Mouse (Mus musculus) hindbrain, embryonic 12.5 days (tissue): ENCODE measurements around the gene Gpr183. TPM values are rescaled to one million over a fixed set of nuclear protein-coding genes. Genes with fewer than 3 reads are reported as not detected.

Source experiments
- ATAC-seq: fragments of 200-750 bp; cut with Nextera tagmentation; 2 replicates; pipeline ENCODE4 v1.8.0; 2017; ENCODE audit warnings: moderate TSS enrichment; ENCODE audit not compliant: low FRiP score
- H3K27ac ChIP-seq: fragments of 300-500 bp; sonication (generic); 2 replicates; pipeline ENCODE4 v1.5.1; 2016; ENCODE audit warnings: mild to moderate bottlenecking
- H3K27me3 ChIP-seq: fragments of 300-500 bp; sonication (generic); 2 replicates; pipeline ENCODE4 v1.6.1; 2016; ENCODE audit warnings: mild to moderate bottlenecking
- H3K36me3 ChIP-seq: fragments of 300-500 bp; sonication (generic); 2 replicates; pipeline ENCODE4 v1.6.1; 2016; ENCODE audit warnings: mild to moderate bottlenecking
- H3K4me1 ChIP-seq: fragments of 300-500 bp; sonication (generic); 2 replicates; pipeline ENCODE4 v1.6.1; 2016
- H3K4me2 ChIP-seq: fragments of 300-500 bp; sonication (generic); replicated peaks from 2 replicates; pipeline ENCODE4 v1.6.1; 2016; ENCODE audit warnings: mild to moderate bottlenecking
- H3K4me3 ChIP-seq: fragments of 300-500 bp; sonication (generic); 2 replicates; pipeline ENCODE4 v1.5.1; 2016; ENCODE audit warnings: mild to moderate bottlenecking
- H3K9ac ChIP-seq: fragments of 300-500 bp; sonication (generic); 2 replicates; pipeline ENCODE4 v1.6.1; 2016; ENCODE audit warnings: mild to moderate bottlenecking, moderate library complexity
- H3K9me3 ChIP-seq: fragments of 300-500 bp; sonication (generic); replicated peaks from 2 replicates; pipeline ENCODE4 v1.6.1; 2016; ENCODE audit warnings: mild to moderate bottlenecking
- WGBS: fragments of 180-500 bp; shearing (Covaris S2); methylation state at CpG from one replicate; pipeline ENCODE4 v1.1.7; 2016; 5-methylcytosine and 5-hydroxymethylcytosine counted together
- polyA plus RNA-seq: library from polyadenylated mRNA; unstranded; fragments of >200 nt; fragmentation: Nextera tagmentation; extraction: Ambion mirVana; gene quantifications from 2 replicates; pipeline ENCODE4 v1.2.1, GENCODE M21; 2016

The Gpr183 gene
- polyA plus RNA-seq, 1 experiment from 2014 or later = 2.1 TPM

- no peak for ATAC-seq
- H3K27me3 ChIP-seq = no peaks in the 10 kb centered on the region
These were observed 4.5 kb downstream of the Gpr183 start for GRCm38 (mm10) chr14:121960531-121960930.

GRCm38 (mm10) chr14:121960031-121960430, 5.0 kb downstream of the Gpr183 start:
- H3K4me1 ChIP-seq = no peaks in the 10 kb centered on the region
- no peaks in the 10 kb centered on the region for H3K27me3 ChIP-seq
- no peak overlapping the region for H3K9ac ChIP-seq
- no peaks in the 10 kb centered on the region for H3K36me3 ChIP-seq
- no peak for ATAC-seq
- H3K4me2 ChIP-seq = no peak overlapping the region
- 94% methylated on average over 4 of the region's 4 CpGs for WGBS
- no peaks in the 10 kb centered on the region for H3K9me3 ChIP-seq
- no peak overlapping the region for H3K27ac ChIP-seq
- H3K4me3 ChIP-seq = no peak overlapping the region

More at GRCm38 (mm10) chr14:121960531-121960930, 4.5 kb downstream of the Gpr183 start:
- 95% methylated on average over 2 of the region's 2 CpGs for WGBS
- Histone ChIP-seq H3K9me3 (no peaks in the 10 kb centered on the region), H3K4me2 (no peak overlapping the region), H3K9ac (no peak overlapping the region), H3K4me1 (no peaks in the 10 kb centered on the region), H3K4me3 (no peak overlapping the region), H3K27ac (no peak overlapping the region), H3K36me3 (no peaks in the 10 kb centered on the region)

GRCm38 (mm10) chr14:121959538-121959980, 5.4 kb downstream of the Gpr183 start:
- no peak for ATAC-seq
- Histone ChIP-seq H3K9ac (no peak overlapping the region), H3K4me1 (no peaks in the 10 kb centered on the region), H3K27ac (no peak overlapping the region), H3K27me3 (no peaks in the 10 kb centered on the region), H3K36me3 (no peaks in the 10 kb centered on the region), H3K9me3 (no peaks in the 10 kb centered on the region), H3K4me3 (no peak overlapping the region), H3K4me2 (no peak overlapping the region)
- WGBS = 90% methylated on average over 3 of the region's 3 CpGs

GRCm38 (mm10) chr14:121958751-121959537, 6.1 kb downstream of the Gpr183 start:
- no peak for ATAC-seq

GRCm38 (mm10) chr14:121958041-121958750, 6.8 kb downstream of the Gpr183 start:
- Histone ChIP-seq H3K4me2 (no peak overlapping the region), H3K4me1 (no peaks in the 10 kb centered on the region), H3K36me3 (no peaks in the 10 kb centered on the region; the same call in 1 of the 2 replicates), H3K9ac (no peak overlapping the region), H3K27ac (no peak overlapping the region), H3K27me3 (no peaks in the 10 kb centered on the region), H3K4me3 (no peak overlapping the region), H3K9me3 (no peaks in the 10 kb centered on the region)
- WGBS = 91% methylated on average over 3 of the region's 3 CpGs
- no peak for ATAC-seq

More at GRCm38 (mm10) chr14:121958751-121959537, 6.1 kb downstream of the Gpr183 start:
- no peak overlapping the region for H3K9ac ChIP-seq
- H3K4me3 ChIP-seq = no peak overlapping the region
- H3K36me3 ChIP-seq = no peaks in the 10 kb centered on the region; the same call in 1 of the 2 replicates
- no peaks in the 10 kb centered on the region for H3K4me1 ChIP-seq
- no peaks in the 10 kb centered on the region for H3K27me3 ChIP-seq
- H3K4me2 ChIP-seq = no peak overlapping the region
- 85% methylated on average over 10 of the region's 10 CpGs for WGBS
- no peak overlapping the region for H3K27ac ChIP-seq
- H3K9me3 ChIP-seq = no peaks in the 10 kb centered on the region

GRCm38 (mm10) chr14:121957176-121957871, 7.7 kb downstream of the Gpr183 start:
- Histone ChIP-seq H3K4me2 (no peak overlapping the region), H3K27ac (no peak overlapping the region), H3K36me3 (no peaks in the 10 kb centered on the region; the same call in 1 of the 2 replicates), H3K9ac (no peak overlapping the region), H3K4me1 (no peaks in the 10 kb centered on the region), H3K4me3 (no peak overlapping the region), H3K9me3 (no peaks in the 10 kb centered on the region), H3K27me3 (no peaks in the 10 kb centered on the region)
- ATAC-seq = no peak
- 91% methylated on average over 10 of the region's 10 CpGs for WGBS

GRCm38 (mm10) chr14:121956291-121956690, 8.7 kb downstream of the Gpr183 start:
- no peak overlapping the region for H3K4me3 ChIP-seq
- ATAC-seq = no peak
- H3K4me1 ChIP-seq = no peaks in the 10 kb centered on the region
- H3K27me3 ChIP-seq = no peaks in the 10 kb centered on the region
- no peak overlapping the region for H3K4me2 ChIP-seq
- H3K9me3 ChIP-seq = no peaks in the 10 kb centered on the region
- no peaks in the 10 kb centered on the region; the same call in 1 of the 2 replicates for H3K36me3 ChIP-seq
- H3K27ac ChIP-seq = no peak overlapping the region
- H3K9ac ChIP-seq = no peak overlapping the region
- WGBS = 90% methylated on average over 5 of the region's 5 CpGs

GRCm38 (mm10) chr14:121955176-121955795, 9.7 kb downstream of the Gpr183 start:
- WGBS = 93% methylated on average over 5 of the region's 5 CpGs
- H3K4me2 ChIP-seq = no peak overlapping the region
- no peak for ATAC-seq
- no peaks in the 10 kb centered on the region for H3K27me3 ChIP-seq
- H3K4me1 ChIP-seq = no peaks in the 10 kb centered on the region
- no peak overlapping the region for H3K4me3 ChIP-seq
- H3K36me3 ChIP-seq = no peaks in the 10 kb centered on the region; the same call in 1 of the 2 replicates
- no peak overlapping the region for H3K9ac ChIP-seq
- no peaks in the 10 kb centered on the region for H3K9me3 ChIP-seq
- H3K27ac ChIP-seq = no peak overlapping the region

GRCm38 (mm10) chr14:121954608-121955007, 10.4 kb downstream of the Gpr183 start:
- no peaks in the 10 kb centered on the region; the same call in 1 of the 2 replicates for H3K36me3 ChIP-seq
- no peak overlapping the region for H3K27ac ChIP-seq
- WGBS = 97% methylated on average over 12 of the region's 12 CpGs
- ATAC-seq = no peak
- H3K4me2 ChIP-seq = no peak overlapping the region
- no peak overlapping the region for H3K4me3 ChIP-seq
- no peaks in the 10 kb centered on the region for H3K4me1 ChIP-seq
- H3K27me3 ChIP-seq = no peaks in the 10 kb centered on the region
- no peak overlapping the region for H3K9ac ChIP-seq
- H3K9me3 ChIP-seq = no peaks in the 10 kb centered on the region

GRCm38 (mm10) chr14:121954129-121954528, 10.9 kb downstream of the Gpr183 start:
- Histone ChIP-seq H3K4me3 (no peak overlapping the region), H3K36me3 (no peaks in the 10 kb centered on the region; the same call in 1 of the 2 replicates), H3K4me1 (no peaks in the 10 kb centered on the region), H3K27ac (no peak overlapping the region), H3K4me2 (no peak overlapping the region), H3K9me3 (no peaks in the 10 kb centered on the region), H3K9ac (no peak overlapping the region), H3K27me3 (no peaks in the 10 kb centered on the region)
- 91% methylated on average over 11 of the region's 11 CpGs for WGBS
- no peak for ATAC-seq

- H3K9ac ChIP-seq = no peak overlapping the region
- H3K9me3 ChIP-seq = no peaks in the 10 kb centered on the region
- no peak overlapping the region for H3K4me3 ChIP-seq
- 88% methylated on average over 5 of the region's 5 CpGs for WGBS
- no peaks in the 10 kb centered on the region; the same call in 1 of the 2 replicates for H3K36me3 ChIP-seq
- H3K27ac ChIP-seq = no peak overlapping the region
- no peak overlapping the region for H3K4me2 ChIP-seq
- no peak for ATAC-seq
- H3K4me1 ChIP-seq = no peaks in the 10 kb centered on the region
- no peaks in the 10 kb centered on the region for H3K27me3 ChIP-seq
These were observed 13.0 kb downstream of the Gpr183 start for GRCm38 (mm10) chr14:121952046-121952400.
